ENCODE assay signal across 8 mouse cellular contexts in genomic region chr6:115717101-115717652, GRCm38 (mm10). TPM values are rescaled to one million over a fixed set of nuclear protein-coding genes. Genes with fewer than 3 reads are reported as not detected.
DNase-seq lines count a peak whose midpoint lies in the region; ATAC-seq and TF ChIP-seq lines count a peak whose summit lies in the region.

No protein-coding gene starts in this region.

- H3K9me3 ChIP-seq in forebrain, postnatal 0 days (ENCODE audit: low read length), result no peaks in the 10 kb centered on the region
- no peaks in the 10 kb centered on the region for H3K9me3 ChIP-seq in hindbrain, embryonic 10.5 days
- no peaks in the 10 kb centered on the region for H3K9me3 ChIP-seq in limb, embryonic 13.5 days
- no peaks in the 10 kb centered on the region for H3K9me3 ChIP-seq in midbrain, embryonic 16.5 days (replicated peaks; ENCODE audit: control insufficient read depth, low read length, poor library complexity, severe bottlenecking)

- WGBS in forebrain, postnatal 0 days, result 19% methylated on average over 8 of the region's 8 CpGs
- 19% methylated on average over 8 of the region's 8 CpGs for WGBS in hindbrain, embryonic 10.5 days
- WGBS in limb, embryonic 13.5 days, result 10% methylated on average over 8 of the region's 8 CpGs
- 16% methylated on average over 8 of the region's 8 CpGs for WGBS in midbrain, embryonic 16.5 days

- peak overlapping the region; percentile 39; the same call in 1 of the 2 replicates for H3K4me2 ChIP-seq in forebrain, postnatal 0 days (ENCODE audit: low read depth)
- H3K4me2 ChIP-seq in limb, embryonic 13.5 days (replicated peaks), result peak overlapping the region; percentile 54
- peak overlapping the region; percentile 50 for H3K4me2 ChIP-seq in midbrain, embryonic 16.5 days (ENCODE audit: low read length)

- ATAC-seq in forebrain, postnatal 0 days, result peak; percentile 61
- peak; percentile 71 for ATAC-seq in limb, embryonic 13.5 days (ENCODE audit: low FRiP score, low read depth)
- ATAC-seq in midbrain, embryonic 16.5 days, result peak; percentile 60; the same call in 1 of the 2 replicates

- no peaks in the 10 kb centered on the region for H3K4me1 ChIP-seq in forebrain, postnatal 0 days (ENCODE audit: insufficient read depth)
- peaks cover 22% of the 10 kb centered on the region for H3K4me1 ChIP-seq in hindbrain, embryonic 10.5 days (replicated peaks)
- H3K4me1 ChIP-seq in limb, embryonic 13.5 days, result peaks cover 20% of the 10 kb centered on the region
- H3K4me1 ChIP-seq in midbrain, embryonic 16.5 days (ENCODE audit: control insufficient read depth, insufficient read depth, low read length), result peaks cover 5% of the 10 kb centered on the region; the same call in 1 of the 2 replicates

- no peaks in the 10 kb centered on the region for H3K27me3 ChIP-seq in forebrain, postnatal 0 days (ENCODE audit: insufficient read depth, low read length)
- H3K27me3 ChIP-seq in hindbrain, embryonic 10.5 days (ENCODE audit: insufficient read depth, poor library complexity, severe bottlenecking), result peaks cover 3% of the 10 kb centered on the region; the same call in 1 of the 2 replicates
- H3K27me3 ChIP-seq in limb, embryonic 13.5 days, result no peaks in the 10 kb centered on the region
- H3K27me3 ChIP-seq in midbrain, embryonic 16.5 days (ENCODE audit: control insufficient read depth, insufficient read depth, low read depth, low read length), result no peaks in the 10 kb centered on the region

- H3K27ac ChIP-seq in forebrain, postnatal 0 days (ENCODE audit: low read depth, low read length), result 0 out of 2 replicates have a peak overlapping the region, but pooled peaks have one; percentile 1
- H3K27ac ChIP-seq in hindbrain, embryonic 10.5 days, result peak overlapping the region; percentile 79
- H3K27ac ChIP-seq in limb, embryonic 13.5 days, result peak overlapping the region; percentile 44; the same call in 1 of the 2 replicates
- H3K27ac ChIP-seq in midbrain, embryonic 16.5 days (ENCODE audit: low read length), result no peak overlapping the region

- no peak overlapping the region for H3K9ac ChIP-seq in forebrain, postnatal 0 days
- no peak overlapping the region for H3K9ac ChIP-seq in limb, embryonic 13.5 days
- 0 out of 2 replicates have a peak overlapping the region, but pooled peaks have one; percentile 1 for H3K9ac ChIP-seq in midbrain, embryonic 16.5 days (ENCODE audit: low read depth, low read length)

- DNase-seq in MN1 (ENCODE audit: low spot score), result peak; percentile 22
- DNase-seq in forebrain, postnatal 0 days, result peak; percentile 25
- peak; percentile 15 for DNase-seq in hindbrain, embryonic 10.5 days (ENCODE audit: low spot score)
- peak; percentile 34 for DNase-seq in urinary bladder, postnatal 25 days (ENCODE audit: low spot score)
- DNase-seq in right cerebral cortex, adult 18-20 months, result no peak
- DNase-seq in frontal cortex, adult 2 months (ENCODE audit: extremely low spot score in 1 of 2, low spot score in 1 of 2), result no peak

- no peak overlapping the region for H3K4me3 ChIP-seq in forebrain, postnatal 0 days (ENCODE audit: low read depth, low read length)
- peak overlapping the region; percentile 44 for H3K4me3 ChIP-seq in hindbrain, embryonic 10.5 days
- H3K4me3 ChIP-seq in limb, embryonic 13.5 days, result peak overlapping the region; percentile 8; the same call in 1 of the 2 replicates
- peak overlapping the region; percentile 14; the same call in 1 of the 2 replicates for H3K4me3 ChIP-seq in midbrain, embryonic 16.5 days (ENCODE audit: low read depth, low read length)

- TF ChIP-seq CTCF in forebrain, postnatal 0 days (IDR thresholded peaks at IDR 0.05; ENCODE audit: low read depth), result no peak

- no peaks in the 10 kb centered on the region for H3K36me3 ChIP-seq in forebrain, postnatal 0 days (ENCODE audit: insufficient read depth)
- no peaks in the 10 kb centered on the region for H3K36me3 ChIP-seq in hindbrain, embryonic 10.5 days
- H3K36me3 ChIP-seq in limb, embryonic 13.5 days, result no peaks in the 10 kb centered on the region
- H3K36me3 ChIP-seq in midbrain, embryonic 16.5 days (ENCODE audit: control insufficient read depth, insufficient read depth, low read length), result no peaks in the 10 kb centered on the region

RNA-seq across cellular contexts. Expression of gene Raf1, which starts 40.7 kb away (rescaled TPM):
- total RNA-seq in forebrain, postnatal 0 days (2014; rRNA removed), result 225 and 226 TPM in 2 replicates
- 94.9 and 105 TPM in 2 replicates for polyA plus RNA-seq in forebrain, postnatal 0 days (2015; fragmentation: Nextera tagmentation; extraction: Ambion mirVana)
- polyA plus RNA-seq in hindbrain, embryonic 10.5 days (2016; fragmentation: Nextera tagmentation; extraction: Ambion mirVana), result 116 and 135 TPM in 2 replicates
- 108 and 111 TPM in 2 replicates for polyA plus RNA-seq in limb, embryonic 13.5 days (2015; fragmentation: Nextera tagmentation; extraction: Ambion mirVana)
- polyA plus RNA-seq in midbrain, embryonic 16.5 days (2015; fragmentation: Nextera tagmentation; extraction: Ambion mirVana), result 127 and 136 TPM in 2 replicates
- polyA plus RNA-seq in frontal cortex, adult 2 months (2012; rRNA removed), result 143 and 144 TPM in 2 replicates

RNA-seq across cellular contexts. Expression of gene Tmem40, which starts 45.0 kb away (rescaled TPM):
- 0.38 and 1.4 TPM in 2 replicates for total RNA-seq in forebrain, postnatal 0 days (2014; rRNA removed)
- 0.73 and 1.1 TPM in 2 replicates for polyA plus RNA-seq in forebrain, postnatal 0 days (2015; fragmentation: Nextera tagmentation; extraction: Ambion mirVana)
- 2.2 and 3.2 TPM in 2 replicates for polyA plus RNA-seq in hindbrain, embryonic 10.5 days (2016; fragmentation: Nextera tagmentation; extraction: Ambion mirVana)
- polyA plus RNA-seq in limb, embryonic 13.5 days (2015; fragmentation: Nextera tagmentation; extraction: Ambion mirVana), result 2.6 and 3.4 TPM in 2 replicates
- polyA plus RNA-seq in midbrain, embryonic 16.5 days (2015; fragmentation: Nextera tagmentation; extraction: Ambion mirVana), result 0.85 and 1.3 TPM in 2 replicates
- 15.3 and 24.4 TPM in 2 replicates for polyA plus RNA-seq in frontal cortex, adult 2 months (2012; rRNA removed)

RNA-seq across cellular contexts. Expression of gene Cand2, which starts 57.2 kb away (rescaled TPM):
- total RNA-seq in forebrain, postnatal 0 days (2014; rRNA removed), result 5.2 and 6.6 TPM in 2 replicates
- polyA plus RNA-seq in forebrain, postnatal 0 days (2015; fragmentation: Nextera tagmentation; extraction: Ambion mirVana), result 2.9 and 4.2 TPM in 2 replicates
- polyA plus RNA-seq in hindbrain, embryonic 10.5 days (2016; fragmentation: Nextera tagmentation; extraction: Ambion mirVana), result 51.1 and 53.9 TPM in 2 replicates
- polyA plus RNA-seq in limb, embryonic 13.5 days (2015; fragmentation: Nextera tagmentation; extraction: Ambion mirVana), result 48.1 and 56.8 TPM in 2 replicates
- 9.8 and 10.3 TPM in 2 replicates for polyA plus RNA-seq in midbrain, embryonic 16.5 days (2015; fragmentation: Nextera tagmentation; extraction: Ambion mirVana)
- 5.1 and 5.7 TPM in 2 replicates for polyA plus RNA-seq in frontal cortex, adult 2 months (2012; rRNA removed)

Comparison
In these comparisons a context has a peak if more than half of its experiments do, and no peak if none do; other contexts are left out.
1. DNase-seq: peak in MN1 (single experiment), forebrain, postnatal 0 days (single experiment), hindbrain, embryonic 10.5 days (single experiment) and urinary bladder, postnatal 25 days (single experiment); none in right cerebral cortex, adult 18-20 months (single experiment) and frontal cortex, adult 2 months (0 of 2).
2. Peak in every context shown above with its lines, with median percentiles within 50 percentile points of each other: ATAC-seq and H3K4me2 ChIP-seq.